Mouse (Mus musculus) cerebellum, adult 2 months (tissue): Measurements from ENCODE around the gene Tmem139. TPM values are rescaled to one million over a fixed set of nuclear protein-coding genes. Genes with fewer than 3 reads are reported as not detected.

Source experiments
- DNase-seq, 2 experiments: peaks; one replicate each; pipeline ENCODE4 v3.0.0; 2021
- H3K27ac ChIP-seq: fragments of 200-500 bp; 2 replicates; pipeline ENCODE4 v1.5.1; 2012; ENCODE audit warnings: low read length, control low read depth, inconsistent platforms; ENCODE audit not compliant: insufficient read depth
- H3K27me3 ChIP-seq: fragments of 200-500 bp; 2 replicates; pipeline ENCODE4 v1.6.1; 2012; ENCODE audit warnings: inconsistent platforms, mild to moderate bottlenecking, low read length, moderate library complexity; ENCODE audit not compliant: control insufficient read depth, insufficient read depth
- H3K4me1 ChIP-seq: fragments of 200-500 bp; 2 replicates; pipeline ENCODE4 v1.6.1; 2011; ENCODE audit warnings: low read length; ENCODE audit not compliant: control insufficient read depth, insufficient read depth
- H3K4me3 ChIP-seq: fragments of 200-500 bp; replicated peaks from 2 replicates; pipeline ENCODE3; 2011; ENCODE audit warnings: mild to moderate bottlenecking, low read depth, low read length, control low read depth; ENCODE audit not compliant: insufficient read depth
- CTCF ChIP-seq: fragments of 200-500 bp; IDR thresholded peaks from 2 replicates; pipeline ENCODE4 v1.5.1; 2011; ENCODE audit warnings: low read depth, mild to moderate bottlenecking, control low read depth, low read length, moderate library complexity, borderline replicate concordance; ENCODE audit not compliant: insufficient read depth
- POLR2A ChIP-seq: fragments of 200-500 bp; IDR thresholded peaks from 2 replicates; pipeline ENCODE4 v1.6.1; 2011; ENCODE audit warnings: low read length, control low read depth, borderline replicate concordance; ENCODE audit not compliant: insufficient read depth
- WGBS: fragments of 180-500 bp; shearing (Covaris S2); methylation state at CpG from one replicate; pipeline ENCODE4 v1.1.7; 2018; 5-methylcytosine and 5-hydroxymethylcytosine counted together
- polyA plus RNA-seq: library from polyadenylated mRNA; depleted of rRNA; stranded (reverse); fragments of >200 nt; gene quantifications from 2 replicates; pipeline ENCODE4 v1.2.3, GENCODE M21; 2012; rRNA removed

The Tmem139 gene
- polyA plus RNA-seq, 1 experiment: not detected

GRCm38 (mm10) chr6:42293327-42293726 is 31.6 kb downstream of the Tmem139 start:
- Histone ChIP-seq H3K27ac (no peak overlapping the region), H3K27me3 (no peaks in the 10 kb centered on the region), H3K4me3 (no peak overlapping the region), H3K4me1 (no peaks in the 10 kb centered on the region)
- no peak for TF ChIP-seq CTCF
- TF ChIP-seq POLR2A: no peak
- 89% methylated on average over 6 of the region's 6 CpGs for WGBS
- no peak for DNase-seq

- Histone ChIP-seq H3K4me3 (no peak overlapping the region), H3K27ac (no peak overlapping the region), H3K4me1 (no peaks in the 10 kb centered on the region), H3K27me3 (no peaks in the 10 kb centered on the region)
- WGBS: 79% methylated on average over 3 of the region's 3 CpGs
- DNase-seq: no peak
- TF ChIP-seq CTCF: no peak
- TF ChIP-seq POLR2A: no peak
These were observed 33.9 kb downstream of the Tmem139 start for GRCm38 (mm10) chr6:42295549-42296094.

- DNase-seq: no peak
These were observed 37.6 kb downstream of the Tmem139 start for GRCm38 (mm10) chr6:42299362-42299761.

GRCm38 (mm10) chr6:42309816-42310378 is 48.1 kb downstream of the Tmem139 start:
- H3K27me3 ChIP-seq: no peaks in the 10 kb centered on the region
- H3K4me3 ChIP-seq: no peak overlapping the region
- TF ChIP-seq POLR2A: no peak
- TF ChIP-seq CTCF: peak; percentile 66
- peak in 1 of 2 experiments; percentile 51 for DNase-seq
- no peak overlapping the region for H3K27ac ChIP-seq
- WGBS: 45% methylated on average over 8 of the region's 8 CpGs
- H3K4me1 ChIP-seq: no peaks in the 10 kb centered on the region

More at GRCm38 (mm10) chr6:42299362-42299761, 37.6 kb downstream of the Tmem139 start:
- H3K4me3 ChIP-seq: no peak overlapping the region
- TF ChIP-seq POLR2A (no peak), CTCF (no peak)
- H3K4me1 ChIP-seq: no peaks in the 10 kb centered on the region
- WGBS: 92% methylated on average over 5 of the region's 5 CpGs
- no peaks in the 10 kb centered on the region for H3K27me3 ChIP-seq
- H3K27ac ChIP-seq: no peak overlapping the region

- H3K27ac ChIP-seq: no peak overlapping the region
- H3K4me1 ChIP-seq: no peaks in the 10 kb centered on the region
- no peak overlapping the region for H3K4me3 ChIP-seq
- TF ChIP-seq CTCF (no peak), POLR2A (no peak)
- DNase-seq: no peak
- 93% methylated on average over 2 of the region's 2 CpGs for WGBS
- H3K27me3 ChIP-seq: no peaks in the 10 kb centered on the region
These were observed 48.8 kb downstream of the Tmem139 start for GRCm38 (mm10) chr6:42310427-42311053.

Other genes with a start within 250 kb of the Tmem139 start
- not detected in 2 replicates for gene Sva, start 223.6 kb upstream of the Tmem139 start, polyA plus RNA-seq
- gene Tas2r139, start 121.0 kb upstream of the Tmem139 start, polyA plus RNA-seq: not detected in 2 replicates
- gene Tas2r144, start 46.6 kb upstream of the Tmem139 start, polyA plus RNA-seq: not detected in 2 replicates
- 28.8 and 30.5 TPM in 2 replicates for gene Gstk1, start 16.0 kb upstream of the Tmem139 start, polyA plus RNA-seq
- gene Casp2, start 3.0 kb downstream of the Tmem139 start, polyA plus RNA-seq: 26.1 and 31.3 TPM in 2 replicates
- 11.5 and 13.4 TPM in 2 replicates for gene Clcn1, start 24.7 kb downstream of the Tmem139 start, polyA plus RNA-seq
- 102 and 117 TPM in 2 replicates for gene Fam131b, start 62.7 kb downstream of the Tmem139 start, polyA plus RNA-seq
- gene Zyx, start 87.7 kb downstream of the Tmem139 start, polyA plus RNA-seq: 123 and 129 TPM in 2 replicates
- 0.43 and 0.46 TPM in 2 replicates for gene Epha1, start 111.3 kb downstream of the Tmem139 start, polyA plus RNA-seq
- gene Tas2r143, start 138.3 kb downstream of the Tmem139 start, polyA plus RNA-seq: 0.33 and 1.0 TPM in 2 replicates
- gene Tas2r135, start 143.5 kb downstream of the Tmem139 start, polyA plus RNA-seq: 0.72 and 0.84 TPM in 2 replicates
- 0.19 and 0.20 TPM in 2 replicates for gene Tas2r126, start 172.6 kb downstream of the Tmem139 start, polyA plus RNA-seq
- gene Olfr458, start 203.2 kb downstream of the Tmem139 start, polyA plus RNA-seq: not detected in 2 replicates
- gene Olfr457, start 214.4 kb downstream of the Tmem139 start, polyA plus RNA-seq: not detected in 2 replicates
- not detected in 2 replicates for gene Olfr456, start 225.2 kb downstream of the Tmem139 start, polyA plus RNA-seq